Mouse (Mus musculus): Measurements from ENCODE around the gene Hist1h2be. TPM values are rescaled to one million over a fixed set of nuclear protein-coding genes. Genes with fewer than 3 reads are reported as not detected.
"Not testable (repeated sequence)": the region's sequence is repeated elsewhere in the genome, so short reads cannot be mapped to it uniquely, and the experiment has no call there.

The Hist1h2be gene
- polyA plus RNA-seq, 1 experiment from 2014 or later = 1.7 TPM

DNA sequence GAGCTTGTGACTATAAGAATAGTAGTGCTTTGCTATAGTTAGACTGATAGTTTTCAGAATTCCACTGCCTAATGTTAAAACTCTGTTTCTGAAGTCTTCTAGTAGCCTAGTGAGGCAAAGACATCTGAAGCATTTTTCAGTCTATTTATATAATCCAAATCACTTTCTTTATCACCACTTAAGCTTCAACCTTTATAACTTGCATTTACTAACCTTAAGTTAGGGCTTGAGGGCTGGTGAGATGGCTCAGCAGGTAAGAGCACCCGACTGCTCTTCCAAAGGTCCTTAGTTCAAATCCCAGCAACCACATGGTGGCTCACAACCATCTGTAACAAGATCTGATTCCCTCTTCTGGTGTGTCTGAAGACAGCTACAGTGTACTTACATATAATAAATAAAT is 81.1 kb downstream of the Hist1h2be start:
- not testable (repeated sequence) for H3K4me3 ChIP-seq (replicated peaks); H3K9me3 ChIP-seq (replicated peaks); H3K4me1 ChIP-seq; H3K9ac ChIP-seq (replicated peaks); H3K27me3 ChIP-seq (replicated peaks); H3K36me3 ChIP-seq; H3K4me2 ChIP-seq; ATAC-seq (ENCODE audit: low FRiP score); H3K27ac ChIP-seq (replicated peaks)
- 73% methylated on average over 1 of the region's 1 CpGs for whole genome bisulfite sequencing

- no peak overlapping the region for H3K4me2 ChIP-seq
- ATAC-seq (ENCODE audit: low FRiP score) = no peak
- no peak overlapping the region for H3K9ac ChIP-seq (replicated peaks)
- H3K4me1 ChIP-seq = peaks cover 17% of the 10 kb centered on the region
- H3K9me3 ChIP-seq (replicated peaks) = no peaks in the 10 kb centered on the region
- no peaks in the 10 kb centered on the region for H3K36me3 ChIP-seq
- H3K27ac ChIP-seq (replicated peaks) = no peak overlapping the region
- no peak overlapping the region for H3K4me3 ChIP-seq (replicated peaks)
- no peaks in the 10 kb centered on the region for H3K27me3 ChIP-seq (replicated peaks)
- WGBS = 74% methylated on average over 5 of the region's 5 CpGs
Measured at GRCm38 (mm10) chr13:23538249-23538648, 82.7 kb downstream of the Hist1h2be start.

GRCm38 (mm10) chr13:23537006-23537710 is 83.8 kb downstream of the Hist1h2be start:
- no peak overlapping the region for H3K4me3 ChIP-seq (replicated peaks)
- no peak for ATAC-seq (ENCODE audit: low FRiP score)
- no peaks in the 10 kb centered on the region for H3K27me3 ChIP-seq (replicated peaks)
- no peak overlapping the region for H3K27ac ChIP-seq (replicated peaks)
- H3K9ac ChIP-seq (replicated peaks) = no peak overlapping the region
- H3K4me2 ChIP-seq = no peak overlapping the region; the same call in 1 of the 2 replicates
- no peaks in the 10 kb centered on the region for H3K36me3 ChIP-seq
- H3K9me3 ChIP-seq (replicated peaks) = no peaks in the 10 kb centered on the region
- WGBS = 76% methylated on average over 3 of the region's 3 CpGs
- peaks cover 23% of the 10 kb centered on the region for H3K4me1 ChIP-seq

GRCm38 (mm10) chr13:23536076-23536822 is 84.7 kb downstream of the Hist1h2be start:
- WGBS = 24% methylated on average over 7 of the region's 7 CpGs
- Histone ChIP-seq H3K9ac (replicated peaks) (no peak overlapping the region; the same call in 1 of the 2 replicates), H3K4me3 (replicated peaks) (peak overlapping the region; percentile 14), H3K4me2 (peak overlapping the region; percentile 87), H3K4me1 (peaks cover 26% of the 10 kb centered on the region), H3K27me3 (replicated peaks) (no peaks in the 10 kb centered on the region), H3K36me3 (no peaks in the 10 kb centered on the region), H3K27ac (replicated peaks) (no peak overlapping the region), H3K9me3 (replicated peaks) (no peaks in the 10 kb centered on the region)
- no peak for ATAC-seq (ENCODE audit: low FRiP score)

DNA sequence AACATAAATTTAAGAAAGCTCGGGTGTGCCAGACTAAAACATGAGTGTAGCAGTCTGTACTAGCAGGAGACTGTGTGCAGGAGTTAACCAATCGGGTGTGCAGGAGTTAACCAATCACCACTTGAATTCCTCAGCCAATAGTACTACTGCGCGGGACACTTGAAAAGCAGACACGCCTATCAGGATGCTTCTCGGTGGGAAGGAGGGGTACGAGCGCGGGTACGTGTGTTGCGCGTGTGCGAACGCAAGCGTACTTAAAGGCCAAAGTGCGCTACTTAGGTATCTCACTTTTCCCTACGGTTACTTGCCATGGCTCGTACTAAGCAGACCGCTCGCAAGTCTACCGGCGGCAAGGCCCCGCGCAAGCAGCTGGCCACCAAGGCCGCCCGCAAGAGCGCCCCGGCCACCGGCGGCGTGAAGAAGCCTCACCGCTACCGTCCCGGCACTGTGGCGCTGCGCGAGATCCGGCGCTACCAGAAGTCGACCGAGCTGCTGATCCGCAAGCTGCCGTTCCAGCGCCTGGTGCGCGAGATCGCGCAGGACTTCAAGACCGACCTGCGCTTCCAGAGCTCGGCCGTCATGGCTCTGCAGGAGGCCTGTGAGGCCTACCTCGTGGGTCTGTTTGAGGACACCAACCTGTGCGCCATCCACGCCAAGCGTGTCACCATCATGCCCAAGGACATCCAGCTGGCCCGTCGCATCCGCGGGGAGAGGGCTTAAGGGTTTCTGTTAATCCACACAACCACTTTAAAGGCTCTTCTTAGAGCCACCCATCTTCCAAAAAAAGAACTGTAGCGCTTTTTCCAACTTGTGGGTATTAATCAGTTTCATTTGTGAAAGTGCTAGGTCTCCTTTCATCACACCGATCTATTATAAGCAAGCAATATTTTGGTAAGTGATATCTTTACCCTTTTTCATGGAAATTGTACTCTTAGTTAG is 85.5 kb downstream of the Hist1h2be start, which contains the start of gene Hist1h3g:
Gene Hist1h3g, plus strand, starts transcription at position 286 of the 939 bp plus-strand sequence.
- H3K9ac ChIP-seq (replicated peaks) = peak within 1 kb of the TSS; percentile 40
- not testable (repeated sequence) for H3K9me3 ChIP-seq (replicated peaks); H3K27me3 ChIP-seq (replicated peaks); H3K36me3 ChIP-seq
- under 1% methylated on average over 52 of the region's 62 CpGs for WGBS
- peak within 1 kb of the TSS; percentile 56 for H3K4me3 ChIP-seq (replicated peaks)
- peak within 1 kb of the TSS; percentile 73 for H3K27ac ChIP-seq (replicated peaks)
- peaks cover 26% of the 10 kb centered on the region for H3K4me1 ChIP-seq
- peak within 1 kb of the TSS; percentile 87 for H3K4me2 ChIP-seq
- peak; percentile 88 for ATAC-seq (ENCODE audit: low FRiP score)

DNA sequence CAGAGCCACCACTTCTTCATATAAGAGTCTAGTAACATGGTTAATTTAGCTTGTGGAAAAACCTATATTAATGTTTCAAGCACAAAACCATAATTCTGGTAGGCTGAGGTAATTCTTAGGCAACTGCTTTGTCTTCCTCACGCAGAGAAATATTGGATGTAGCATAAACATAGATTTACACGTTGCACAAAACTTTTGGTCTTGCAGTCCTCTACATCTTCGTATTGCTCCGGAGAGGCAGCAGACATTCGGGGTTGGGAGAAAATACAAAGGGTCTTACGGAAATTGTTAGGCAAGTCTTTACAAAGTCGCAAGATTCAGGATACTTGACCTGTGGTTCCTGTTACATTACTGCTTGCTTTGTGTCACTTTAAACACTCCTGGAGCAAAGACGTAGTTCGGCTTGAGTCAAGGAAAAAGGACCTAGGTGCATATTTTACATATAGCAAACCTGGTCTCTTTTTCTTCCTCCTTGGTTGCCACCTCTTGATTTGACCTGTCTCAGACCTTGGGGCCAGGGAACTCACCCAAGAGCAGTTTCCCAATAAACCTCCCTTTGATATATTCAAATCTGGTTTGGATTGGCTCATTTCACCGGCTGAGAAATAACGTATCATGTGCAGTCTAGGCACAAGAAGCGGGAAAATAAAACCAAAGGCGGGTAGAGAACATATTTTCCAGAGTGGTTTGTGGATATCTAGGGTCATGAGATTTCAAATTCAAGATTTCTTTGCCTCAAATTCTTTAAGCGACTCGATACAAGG is 86.4 kb downstream of the Hist1h2be start:
- ATAC-seq (ENCODE audit: low FRiP score) = no peak
- Histone ChIP-seq H3K4me2 (peak overlapping the region; percentile 87), H3K9me3 (replicated peaks) (no peaks in the 10 kb centered on the region), H3K27me3 (replicated peaks) (no peaks in the 10 kb centered on the region), H3K4me1 (peaks cover 31% of the 10 kb centered on the region), H3K27ac (replicated peaks) (peak overlapping the region; percentile 73), H3K9ac (replicated peaks) (peak overlapping the region; percentile 36), H3K36me3 (no peaks in the 10 kb centered on the region), H3K4me3 (replicated peaks) (peak overlapping the region; percentile 56)
- 1% methylated on average over 15 of the region's 15 CpGs for WGBS

Small RNAs within 50 kb of the gene (microRNA-seq; reads per million reads assigned to microRNA genes)
- gene Gm44297 = not detected
- gene Gm44359 = not detected
- not detected for gene Gm44394

Other genes starting within 250 kb of the Hist1h2be start
- gene Abt1, start 197.3 kb downstream of the Hist1h2be start, polyA plus RNA-seq (2015; fragmentation: Nextera tagmentation; extraction: Ambion mirVana) = 9.3 and 10.3 TPM in 2 replicates
- 0.15 TPM in 1 of 2 replicates, not detected in the other for gene Btn1a1, start 155.2 kb downstream of the Hist1h2be start, polyA plus RNA-seq (2015; fragmentation: Nextera tagmentation; extraction: Ambion mirVana)
- 0.14 and 0.22 TPM in 2 replicates for gene Btn2a2, start 132.3 kb downstream of the Hist1h2be start, polyA plus RNA-seq (2015; fragmentation: Nextera tagmentation; extraction: Ambion mirVana)
- 1.5 and 4.5 TPM in 2 replicates for gene Hist1h4h, start 90.1 kb downstream of the Hist1h2be start, polyA plus RNA-seq (2015; fragmentation: Nextera tagmentation; extraction: Ambion mirVana)
- gene Hist1h2af, start 87.2 kb downstream of the Hist1h2be start, polyA plus RNA-seq (2015; fragmentation: Nextera tagmentation; extraction: Ambion mirVana) = 0.77 TPM in 1 of 2 replicates, not detected in the other
- gene Hist1h3g, start 85.7 kb downstream of the Hist1h2be start, polyA plus RNA-seq (2015; fragmentation: Nextera tagmentation; extraction: Ambion mirVana) = 0.51 and 0.64 TPM in 2 replicates
- gene Hist1h2bh, start 77.7 kb downstream of the Hist1h2be start, polyA plus RNA-seq (2015; fragmentation: Nextera tagmentation; extraction: Ambion mirVana) = 0.22 and 0.51 TPM in 2 replicates
- not detected in 2 replicates for gene Hist1h3f, start 77.1 kb downstream of the Hist1h2be start, polyA plus RNA-seq (2015; fragmentation: Nextera tagmentation; extraction: Ambion mirVana)
- not detected in 2 replicates for gene Hist1h4f, start 69.5 kb downstream of the Hist1h2be start, polyA plus RNA-seq (2015; fragmentation: Nextera tagmentation; extraction: Ambion mirVana)
- gene Hist1h1d, start 67.9 kb downstream of the Hist1h2be start, polyA plus RNA-seq (2015; fragmentation: Nextera tagmentation; extraction: Ambion mirVana) = 0.09 and 0.13 TPM in 2 replicates
- 1.1 and 1.7 TPM in 2 replicates for gene Hist1h3e, start 58.8 kb downstream of the Hist1h2be start, polyA plus RNA-seq (2015; fragmentation: Nextera tagmentation; extraction: Ambion mirVana)
- gene Hist1h2ae, start 49.9 kb downstream of the Hist1h2be start, polyA plus RNA-seq (2015; fragmentation: Nextera tagmentation; extraction: Ambion mirVana) = 12.5 and 25.5 TPM in 2 replicates
- gene Hist1h2bg, start 49.7 kb downstream of the Hist1h2be start, polyA plus RNA-seq (2015; fragmentation: Nextera tagmentation; extraction: Ambion mirVana) = 2.2 and 2.9 TPM in 2 replicates
- 2.7 TPM in 1 of 2 replicates, not detected in the other for gene Hist1h2bf, start 46.9 kb downstream of the Hist1h2be start, polyA plus RNA-seq (2015; fragmentation: Nextera tagmentation; extraction: Ambion mirVana)
- gene Hist1h2ad, start 46.7 kb downstream of the Hist1h2be start, polyA plus RNA-seq (2015; fragmentation: Nextera tagmentation; extraction: Ambion mirVana) = 0.97 TPM in 1 of 2 replicates, not detected in the other
- 0.88 and 2.0 TPM in 2 replicates for gene Hist1h3d, start 45.4 kb downstream of the Hist1h2be start, polyA plus RNA-seq (2015; fragmentation: Nextera tagmentation; extraction: Ambion mirVana)
- 31.8 and 54.1 TPM in 2 replicates for gene Hist1h4d, start 39.5 kb downstream of the Hist1h2be start, polyA plus RNA-seq (2015; fragmentation: Nextera tagmentation; extraction: Ambion mirVana)
- 4.3 and 7.0 TPM in 2 replicates for gene Hist1h1e, start 1.4 kb upstream of the Hist1h2be start, polyA plus RNA-seq (2015; fragmentation: Nextera tagmentation; extraction: Ambion mirVana)
- gene Hist1h2ac, start 62.8 kb upstream of the Hist1h2be start, polyA plus RNA-seq (2015; fragmentation: Nextera tagmentation; extraction: Ambion mirVana) = 0.26 and 0.54 TPM in 2 replicates
- 18.4 and 26.8 TPM in 2 replicates for gene Hist1h2bc, start 63.1 kb upstream of the Hist1h2be start, polyA plus RNA-seq (2015; fragmentation: Nextera tagmentation; extraction: Ambion mirVana)
- gene Hist1h1t, start 74.7 kb upstream of the Hist1h2be start, polyA plus RNA-seq (2015; fragmentation: Nextera tagmentation; extraction: Ambion mirVana) = not detected in 2 replicates
- 2.7 and 2.8 TPM in 2 replicates for gene Hist1h4c, start 77.3 kb upstream of the Hist1h2be start, polyA plus RNA-seq (2015; fragmentation: Nextera tagmentation; extraction: Ambion mirVana)
- gene Hfe, start 89.7 kb upstream of the Hist1h2be start, polyA plus RNA-seq (2015; fragmentation: Nextera tagmentation; extraction: Ambion mirVana) = 3.7 and 4.6 TPM in 2 replicates
- 7.4 and 13.8 TPM in 2 replicates for gene Hist1h1c, start 117.7 kb upstream of the Hist1h2be start, polyA plus RNA-seq (2015; fragmentation: Nextera tagmentation; extraction: Ambion mirVana)
- 0.78 and 2.4 TPM in 2 replicates for gene Hist1h3c, start 124.5 kb upstream of the Hist1h2be start, polyA plus RNA-seq (2015; fragmentation: Nextera tagmentation; extraction: Ambion mirVana)
- gene Hist1h2bb, start 125.6 kb upstream of the Hist1h2be start, polyA plus RNA-seq (2015; fragmentation: Nextera tagmentation; extraction: Ambion mirVana) = 0.83 TPM in 1 of 2 replicates, not detected in the other
- 3.0 and 12.1 TPM in 2 replicates for gene Hist1h2ab, start 130.0 kb upstream of the Hist1h2be start, polyA plus RNA-seq (2015; fragmentation: Nextera tagmentation; extraction: Ambion mirVana)
- 1.2 and 2.0 TPM in 2 replicates for gene Hist1h3b, start 131.1 kb upstream of the Hist1h2be start, polyA plus RNA-seq (2015; fragmentation: Nextera tagmentation; extraction: Ambion mirVana)
- gene Hist1h4b, start 135.9 kb upstream of the Hist1h2be start, polyA plus RNA-seq (2015; fragmentation: Nextera tagmentation; extraction: Ambion mirVana) = 1.0 and 2.6 TPM in 2 replicates
- gene Hist1h4a, start 140.1 kb upstream of the Hist1h2be start, polyA plus RNA-seq (2015; fragmentation: Nextera tagmentation; extraction: Ambion mirVana) = not detected in 2 replicates
- gene Hist1h3a, start 141.3 kb upstream of the Hist1h2be start, polyA plus RNA-seq (2015; fragmentation: Nextera tagmentation; extraction: Ambion mirVana) = 1.4 and 2.3 TPM in 2 replicates
- 0.44 and 0.60 TPM in 2 replicates for gene Hist1h1a, start 142.5 kb upstream of the Hist1h2be start, polyA plus RNA-seq (2015; fragmentation: Nextera tagmentation; extraction: Ambion mirVana)
- gene Trim38, start 148.8 kb upstream of the Hist1h2be start, polyA plus RNA-seq (2015; fragmentation: Nextera tagmentation; extraction: Ambion mirVana) = 0.09 TPM in 1 of 2 replicates, not detected in the other
- not detected in 2 replicates for gene Slc17a2, start 185.9 kb upstream of the Hist1h2be start, polyA plus RNA-seq (2015; fragmentation: Nextera tagmentation; extraction: Ambion mirVana)
- gene Slc17a3, start 218.3 kb upstream of the Hist1h2be start, polyA plus RNA-seq (2015; fragmentation: Nextera tagmentation; extraction: Ambion mirVana) = 0.08 TPM in 1 of 2 replicates, not detected in the other
- gene Slc17a1, start 246.6 kb upstream of the Hist1h2be start, polyA plus RNA-seq (2015; fragmentation: Nextera tagmentation; extraction: Ambion mirVana) = not detected in 2 replicates

Measured in neural tube, embryonic 15.5 days (tissue).